Mouse (Mus musculus) telencephalon, adult 2 months (tissue): Measurements from ENCODE around the gene Gm37240.
A peak's percentile ranks its signal among the peaks of the same experiment; 100 is the strongest.
"Not testable (repeated sequence)": the region's sequence is repeated elsewhere in the genome, so short reads cannot be mapped to it uniquely, and the experiment has no call there.

Experiments
- DNase-seq: peaks from one replicate; pipeline ENCODE4 v3.0.0-alpha.2; 2011; ENCODE audit warnings: low read depth, low spot score

Gm37240 gene

GRCm38 (mm10) chr3:84601870-84602495 lies 1285.3 kb downstream of the Gm37240 start:
- DNase-seq, result no peak

- no peak for DNase-seq
Measured at GRCm38 (mm10) chr3:84598756-84599155, 1288.6 kb downstream of the Gm37240 start.

GRCm38 (mm10) chr3:84597996-84598734 lies 1289.2 kb downstream of the Gm37240 start:
- no peak for DNase-seq

- no peak for DNase-seq
Measured at GRCm38 (mm10) chr3:84595677-84596234, 1291.6 kb downstream of the Gm37240 start.

GRCm38 (mm10) chr3:84594894-84595676 lies 1292.2 kb downstream of the Gm37240 start:
- DNase-seq, result peak; percentile 80

GRCm38 (mm10) chr3:84593274-84593673 lies 1294.0 kb downstream of the Gm37240 start, which contains the start of gene Tigd4:
Gene Tigd4, plus strand, starts transcription at chr3:84593574.
- DNase-seq, result no peak

- DNase-seq, result no peak
Measured at GRCm38 (mm10) chr3:84586736-84587135, 1300.6 kb downstream of the Gm37240 start.

- no peak for DNase-seq
Measured at GRCm38 (mm10) chr3:84582913-84583276, 1304.4 kb downstream of the Gm37240 start.

GRCm38 (mm10) chr3:84582023-84582912 lies 1305.0 kb downstream of the Gm37240 start, which contains the start of gene Arfip1:
Gene Arfip1, minus strand, starts transcription at chr3:84582625.
- peak; percentile 88 for DNase-seq

GRCm38 (mm10) chr3:84581696-84582022 lies 1305.7 kb downstream of the Gm37240 start:
- DNase-seq, result no peak

GRCm38 (mm10) chr3:84580716-84581115 lies 1306.6 kb downstream of the Gm37240 start:
- DNase-seq, result no peak

- DNase-seq, result no peak
Measured at GRCm38 (mm10) chr3:84570501-84570900, 1316.8 kb downstream of the Gm37240 start.

- DNase-seq, result no peak
Measured at GRCm38 (mm10) chr3:84569587-84569986, 1317.7 kb downstream of the Gm37240 start.

- DNase-seq, result no peak
Measured at GRCm38 (mm10) chr3:84568540-84568939, 1318.8 kb downstream of the Gm37240 start.

GRCm38 (mm10) chr3:84563415-84563814 lies 1323.9 kb downstream of the Gm37240 start:
- no peak for DNase-seq

- not testable (repeated sequence) for DNase-seq
Measured at GRCm38 (mm10) chr3:84562911-84563310, 1324.4 kb downstream of the Gm37240 start.

- no peak for DNase-seq
Measured at GRCm38 (mm10) chr3:84558301-84558700, 1329.0 kb downstream of the Gm37240 start.

- no peak for DNase-seq
Measured at GRCm38 (mm10) chr3:84555780-84556179, 1331.5 kb downstream of the Gm37240 start.

GRCm38 (mm10) chr3:84547177-84547576 lies 1340.1 kb downstream of the Gm37240 start:
- no peak for DNase-seq

- DNase-seq, result not testable (repeated sequence)
Measured at GRCm38 (mm10) chr3:84542450-84542849, 1344.9 kb downstream of the Gm37240 start.

GRCm38 (mm10) chr3:84541881-84542280 lies 1345.4 kb downstream of the Gm37240 start:
- no peak for DNase-seq
